18 mouse cellular contexts compared by ENCODE assay signal in the genomic region with DNA sequence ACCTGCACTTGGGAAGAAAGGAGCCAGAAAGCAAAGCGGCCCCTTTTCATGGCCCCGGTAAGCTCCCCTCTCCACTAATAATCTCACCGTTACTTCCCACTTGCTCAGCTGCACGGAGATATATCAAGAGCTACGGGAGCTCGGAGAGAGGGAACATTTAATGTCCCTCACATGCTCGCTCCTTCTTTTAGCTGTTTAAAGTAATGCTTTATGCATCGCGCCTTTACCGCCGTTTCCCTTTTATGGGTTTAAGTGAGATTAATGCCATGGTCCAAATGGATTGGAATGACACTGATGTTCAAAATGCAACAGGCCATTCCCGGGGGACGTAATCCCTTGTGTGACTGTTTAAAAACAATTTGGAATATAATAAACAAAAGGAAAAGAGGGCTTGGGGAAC.
DNase-seq lines count a peak whose midpoint lies in the region; ATAC-seq and TF ChIP-seq lines count a peak whose summit lies in the region.
"Had no signal": no experiment of that assay in that cellular context is flagged by ENCODE, and none has a peak within 500 bp of the region (broad histone marks: within the 10 kb centered on the region; RNA-seq: fewer than 3 reads in every experiment).

No protein-coding gene starts in this region.

- DNase-seq in embryo, embryonic 11 days = peak; percentile 18
- no peak for DNase-seq in embryo, embryonic 9.5 days (ENCODE audit: extremely low spot score)
- DNase-seq in heart, adult 11 months = peak; percentile 54
- no peak for DNase-seq in heart, adult 9 months (ENCODE audit: low spot score in 2 of 2)
- DNase-seq in brain, embryonic 14.5 days (ENCODE audit: low read depth) = peak; percentile 55
- peak; percentile 41 for DNase-seq in mesoderm, embryonic 11.5 days (ENCODE audit: low read depth, low spot score)
- no peak for DNase-seq in adrenal gland, postnatal 10 days
- DNase-seq: adrenal gland, postnatal 14 days; B cell, adult 2 months; cerebellum, adult 18-20 months; cerebellum, adult 9-11 months; cerebellum, postnatal 36 days; gastrocnemius, postnatal 14 days; heart, postnatal 10 days; heart, postnatal 4 days had no signal

- no peak for TF ChIP-seq CTCF in brain, embryonic 14.5 days (IDR thresholded peaks at IDR 0.05; ENCODE audit: borderline replicate concordance, extremely low read depth, insufficient read depth, insufficient read length)

- ATAC-seq in granulocyte monocyte progenitor cell, adult 5-6 weeks (replicated peaks; ENCODE audit: poor library complexity, severe bottlenecking) = no peak
- ATAC-seq: CD4-positive, CD25-positive, alpha-beta regulatory T cell, adult 4 months; hindbrain, embryonic 16.5 days had no signal

- TF ChIP-seq POLR2A in brain, embryonic 14.5 days (IDR thresholded peaks at IDR 0.05; ENCODE audit: borderline replicate concordance, extremely low read depth, insufficient read depth, insufficient read length, poor library complexity, severe bottlenecking) = no peak

Comparison
In these comparisons a context has a peak if more than half of its experiments do, and no peak if none do; other contexts are left out.
1. DNase-seq: peak in embryo, embryonic 11 days (single experiment), heart, adult 11 months (single experiment), brain, embryonic 14.5 days (single experiment) and mesoderm, embryonic 11.5 days (single experiment); none in embryo, embryonic 9.5 days (single experiment), heart, adult 9 months (0 of 2) and adrenal gland, postnatal 10 days (single experiment).